Mouse (Mus musculus): Measurements from ENCODE around the gene Bfar. TPM values are rescaled to one million over a fixed set of nuclear protein-coding genes. Genes with fewer than 3 reads are reported as not detected.
A peak's percentile ranks its signal among the peaks of the same experiment; 100 is the strongest.
"Not testable (repeated sequence)": the region's sequence is repeated elsewhere in the genome, so short reads cannot be mapped to it uniquely, and the experiment has no call there.

The Bfar gene
- polyA plus RNA-seq (2017; shearing (Covaris generic)) = 10 to 100 TPM; 60.0 to 64.7 TPM

DNA sequence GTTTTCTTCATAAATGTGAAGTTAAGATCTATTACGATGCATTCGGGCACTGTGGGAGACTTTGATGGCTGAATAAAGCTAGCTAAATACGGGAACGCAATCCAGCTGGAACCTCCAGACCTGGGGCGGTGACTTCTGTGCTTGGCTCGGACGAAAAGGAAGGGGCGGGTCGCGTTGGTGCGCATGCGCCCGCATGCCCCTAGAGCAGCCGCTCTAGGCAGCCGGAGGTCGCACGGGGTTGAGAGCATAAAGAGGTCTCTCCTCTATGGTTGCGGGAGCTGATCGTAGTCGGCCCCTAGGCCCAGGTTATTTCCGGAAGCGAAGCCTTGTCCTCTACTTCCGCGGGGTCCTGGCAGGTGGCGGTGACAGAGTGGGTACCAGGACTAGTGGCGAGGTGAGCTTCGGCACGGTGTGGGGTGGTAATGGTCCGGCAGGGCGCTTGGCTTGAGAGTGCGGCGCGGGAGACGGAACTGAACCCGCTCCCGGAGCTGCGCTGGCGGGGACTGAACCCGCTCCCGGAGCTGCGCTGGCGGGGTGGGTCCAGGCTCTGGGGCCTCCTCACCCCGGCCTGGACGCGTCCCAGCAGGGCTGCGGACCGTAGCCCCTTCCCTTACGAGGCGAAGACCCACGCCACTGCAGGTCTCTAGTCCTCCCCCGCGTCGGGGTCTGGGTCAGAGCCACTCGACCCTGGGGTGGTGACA lies at the start of gene Bfar, which contains the start of gene 3110001I22Rik:
Gene Bfar, plus strand, starts transcription at position 174 of the 701 bp plus-strand sequence.
Gene 3110001I22Rik, plus strand, starts transcription at position 245 of the 701 bp plus-strand sequence.
- ATAC-seq = peak; percentile 70

GRCm38 (mm10) chr16:13628345-13628744 lies 43.3 kb upstream of the Bfar start:
- ATAC-seq = no peak

DNA sequence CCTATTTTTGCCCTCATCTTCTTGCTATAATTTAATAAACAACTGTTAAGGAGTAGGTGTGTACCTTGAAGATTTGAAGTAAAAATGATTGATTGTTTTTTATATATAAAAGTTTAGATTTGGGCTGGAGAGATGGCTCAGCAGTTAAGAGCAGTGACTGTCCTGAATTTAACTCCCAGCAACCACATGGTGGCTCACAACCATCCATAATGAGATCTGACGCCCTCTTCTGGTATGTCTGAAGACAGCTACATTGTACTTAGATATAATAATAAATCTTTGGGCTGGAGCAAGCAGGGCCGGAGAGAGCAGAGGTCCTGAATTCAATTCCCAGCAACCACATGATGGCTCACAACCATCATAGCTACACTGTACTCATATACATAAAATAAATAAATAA lies 33.5 kb upstream of the Bfar start:
- ATAC-seq = not testable (repeated sequence)

DNA sequence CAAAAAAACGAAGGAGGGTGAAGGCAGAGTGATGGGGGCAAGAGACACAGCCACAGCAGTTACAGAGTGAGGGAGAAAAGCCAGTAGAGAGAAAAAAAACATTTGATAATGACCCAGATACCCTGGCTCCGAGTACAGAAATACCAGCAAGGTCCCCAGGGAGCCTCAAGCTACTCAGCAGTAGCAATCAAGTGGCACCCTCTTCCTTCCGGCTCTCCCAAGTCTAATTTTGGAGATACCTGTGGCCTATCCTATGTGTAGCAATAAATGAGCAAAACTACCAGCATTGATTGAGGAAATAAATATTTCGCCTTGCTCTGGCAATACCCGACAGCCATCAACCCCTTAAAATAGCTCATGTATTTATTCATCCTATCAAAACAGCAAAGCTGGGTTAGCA lies 32.1 kb upstream of the Bfar start:
- no peak for ATAC-seq

DNA sequence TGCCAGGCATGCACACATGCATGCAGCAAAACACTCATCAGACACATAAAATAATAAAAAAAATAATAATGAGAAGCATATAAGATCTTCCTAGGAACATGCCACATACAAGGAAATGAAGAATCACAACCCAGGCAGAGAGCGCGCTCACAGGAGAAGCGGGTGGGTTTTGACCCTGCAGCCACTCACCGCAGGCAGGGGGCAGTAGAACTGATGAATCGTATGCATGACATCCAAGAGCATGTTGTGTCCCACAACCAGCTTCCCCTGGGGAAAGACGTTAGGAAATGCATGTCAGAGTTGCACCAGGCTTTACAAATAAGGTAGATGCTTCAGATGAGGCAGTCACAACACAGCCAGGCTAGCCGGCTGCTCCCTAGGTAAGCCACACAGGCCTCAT lies 31.6 kb upstream of the Bfar start:
- no peak for ATAC-seq

DNA sequence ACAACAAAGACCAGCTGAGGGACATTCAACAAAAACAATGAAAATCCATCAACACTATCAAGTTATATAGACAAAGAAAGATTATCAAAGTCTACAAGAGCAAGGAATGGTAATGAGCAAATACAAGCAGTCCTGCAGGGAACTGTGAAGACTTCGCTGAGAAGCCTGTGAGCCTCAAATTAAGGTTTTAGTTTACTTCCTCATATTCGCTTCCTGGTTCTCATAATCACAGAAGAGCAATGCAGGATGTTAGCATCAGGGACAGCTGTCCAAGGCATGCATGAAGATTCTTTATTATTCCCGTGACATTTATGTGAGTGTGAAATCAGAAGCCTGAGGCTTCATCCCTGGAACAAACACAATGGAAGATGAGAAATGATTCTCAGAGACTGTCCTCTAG lies 27.2 kb upstream of the Bfar start:
- no peak for ATAC-seq

GRCm38 (mm10) chr16:13645930-13646329 lies 25.7 kb upstream of the Bfar start:
- no peak for ATAC-seq

DNA sequence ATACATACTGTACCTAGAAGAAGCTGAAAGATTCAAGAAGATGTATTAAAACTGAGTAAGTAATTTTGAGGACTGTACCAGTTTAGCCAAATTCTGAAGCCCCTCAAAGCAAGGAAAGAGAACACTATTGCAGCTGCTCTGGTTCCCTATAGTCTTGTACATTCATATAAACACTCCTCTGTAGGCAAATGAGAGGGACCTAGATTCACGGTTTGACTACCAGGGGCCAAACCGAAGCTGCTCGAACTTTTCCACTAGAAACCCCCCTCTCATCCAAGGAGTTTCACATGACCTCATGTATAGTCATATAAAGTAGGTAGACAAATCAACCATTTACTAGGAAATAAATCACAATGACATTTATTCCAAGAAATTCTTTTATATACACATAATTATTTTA lies 12.8 kb upstream of the Bfar start:
- ATAC-seq = no peak

- no peak for ATAC-seq
These were observed 10.9 kb upstream of the Bfar start for GRCm38 (mm10) chr16:13660736-13661135.

DNA sequence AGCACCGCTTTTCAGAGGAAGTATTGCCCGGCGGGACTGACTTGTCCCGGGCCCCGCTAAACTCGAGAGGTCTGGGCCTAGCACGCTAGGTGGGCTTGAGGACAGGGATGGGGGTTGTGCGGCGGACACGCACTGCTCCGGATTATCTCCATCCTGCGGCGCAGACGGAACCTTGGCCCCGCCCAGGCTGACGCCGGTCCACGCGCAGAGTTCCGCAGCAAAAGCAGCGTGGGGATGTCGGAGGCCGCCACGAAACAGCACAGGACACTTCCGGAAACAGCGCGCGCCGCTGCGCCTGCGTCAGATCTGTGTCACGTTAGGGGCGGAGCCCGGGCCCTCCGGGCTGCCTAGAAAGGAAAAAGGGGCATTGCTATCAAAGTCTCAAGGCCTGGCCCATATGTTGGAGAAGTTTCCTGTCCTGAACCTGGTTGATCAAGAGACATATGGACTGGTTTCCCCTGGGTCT lies 3.7 kb upstream of the Bfar start, which contains the start of gene Parn:
Gene Parn, minus strand, starts transcription at position 293 of the 466 bp plus-strand sequence.
- ATAC-seq = peak; percentile 82

DNA sequence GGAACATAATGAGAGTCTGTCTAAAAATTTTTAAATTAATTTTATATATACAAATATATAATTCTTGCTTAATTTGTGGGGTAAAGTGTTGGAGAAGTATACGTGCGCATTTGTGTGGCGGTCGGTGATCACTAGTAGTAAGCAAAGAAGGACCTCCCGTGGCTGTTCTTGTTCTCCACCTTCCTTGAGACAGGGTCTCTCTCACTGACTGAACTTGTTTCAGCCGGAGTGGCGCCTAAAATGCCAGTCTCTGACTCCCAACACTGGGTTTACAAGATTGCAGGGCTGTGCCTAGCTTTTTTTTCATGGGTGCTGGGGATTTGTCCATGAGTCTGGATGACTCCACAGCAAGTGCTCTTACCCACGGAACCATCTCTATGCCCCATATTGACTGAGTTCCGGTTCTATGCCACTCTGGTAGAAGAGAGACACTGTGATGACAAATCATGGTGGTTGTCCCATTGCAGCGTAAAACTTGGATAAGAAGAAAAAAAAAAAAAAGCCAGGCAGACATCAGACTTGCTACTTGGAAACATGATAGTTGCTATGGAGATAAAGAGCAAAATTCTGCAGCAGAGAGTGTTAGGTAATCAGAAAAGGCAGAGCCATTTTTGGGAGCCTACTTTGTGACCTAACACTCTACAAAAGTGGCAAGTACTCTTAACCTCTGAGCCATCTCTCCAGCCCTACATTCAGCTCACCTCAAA lies 3.1 kb upstream of the Bfar start:
- no peak for ATAC-seq

GRCm38 (mm10) chr16:13669282-13669681 lies 2.4 kb upstream of the Bfar start:
- ATAC-seq = no peak

DNA sequence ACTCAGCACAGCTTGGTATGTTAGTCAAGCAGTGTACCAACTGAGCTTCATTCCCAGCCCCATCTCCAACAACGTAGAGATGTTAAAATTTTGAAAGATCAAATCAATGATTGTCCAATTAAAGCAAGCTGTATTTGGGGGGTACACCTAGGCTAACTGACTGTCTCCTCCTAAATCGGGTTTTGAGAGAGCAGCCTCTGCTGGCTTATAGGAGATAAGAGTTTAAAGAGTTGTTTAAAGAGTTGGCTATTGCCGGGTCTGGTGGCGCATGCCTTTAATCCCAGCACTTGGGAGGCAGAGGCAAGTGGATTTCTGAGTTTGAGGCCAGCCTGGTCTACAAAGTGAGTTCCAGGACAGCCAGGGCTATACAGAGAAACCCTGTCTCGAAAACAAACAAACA lies 762 bp upstream of the Bfar start:
- not testable (repeated sequence) for ATAC-seq

GRCm38 (mm10) chr16:13672386-13672898 lies 784 bp downstream of the Bfar start:
- peak; percentile 59 for ATAC-seq

DNA sequence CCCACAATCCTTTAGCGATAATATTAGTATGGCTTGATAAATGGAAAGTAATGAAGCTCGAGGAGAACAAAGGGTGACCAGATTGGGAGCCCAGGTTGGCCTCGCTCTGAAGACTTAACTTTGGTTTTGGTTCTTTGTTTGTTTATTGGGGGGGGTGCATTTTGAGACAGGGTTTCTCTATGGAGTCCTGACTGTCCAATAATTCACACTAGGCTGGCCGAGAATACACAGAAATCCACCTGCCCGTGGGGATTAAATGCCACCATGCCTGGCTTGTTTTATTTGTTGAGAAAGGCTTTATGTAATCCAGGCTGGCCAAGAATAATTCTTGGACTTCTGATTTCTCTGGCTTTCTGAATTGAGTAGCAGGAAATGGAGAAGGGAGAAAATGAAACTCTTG lies 1.5 kb downstream of the Bfar start:
- ATAC-seq = no peak

DNA sequence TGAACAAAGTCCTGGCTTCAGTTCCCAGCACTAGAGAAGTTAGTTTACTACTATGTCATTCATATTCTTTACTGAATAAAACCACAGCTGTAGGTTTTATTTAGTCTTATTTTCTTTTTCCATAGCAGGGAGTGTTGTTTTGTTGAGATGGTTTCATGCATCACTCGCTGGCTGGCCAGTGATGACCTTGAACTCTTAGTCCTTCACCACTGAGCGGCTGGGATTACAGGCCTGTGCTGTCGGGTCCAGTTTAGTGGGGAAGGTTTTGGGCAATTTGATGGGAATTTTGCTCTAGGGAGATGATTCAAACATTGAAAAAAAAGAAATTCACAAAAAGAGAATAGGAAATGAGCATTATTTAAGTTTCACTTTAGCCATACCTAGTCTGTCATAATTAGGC lies 2.9 kb downstream of the Bfar start:
- ATAC-seq = no peak

- ATAC-seq = no peak
These were observed 7.1 kb downstream of the Bfar start for GRCm38 (mm10) chr16:13678601-13679319.

- ATAC-seq = no peak
These were observed 27.3 kb downstream of the Bfar start for GRCm38 (mm10) chr16:13698998-13699397.

GRCm38 (mm10) chr16:13702184-13702583 lies 30.5 kb downstream of the Bfar start:
- ATAC-seq = no peak

DNA sequence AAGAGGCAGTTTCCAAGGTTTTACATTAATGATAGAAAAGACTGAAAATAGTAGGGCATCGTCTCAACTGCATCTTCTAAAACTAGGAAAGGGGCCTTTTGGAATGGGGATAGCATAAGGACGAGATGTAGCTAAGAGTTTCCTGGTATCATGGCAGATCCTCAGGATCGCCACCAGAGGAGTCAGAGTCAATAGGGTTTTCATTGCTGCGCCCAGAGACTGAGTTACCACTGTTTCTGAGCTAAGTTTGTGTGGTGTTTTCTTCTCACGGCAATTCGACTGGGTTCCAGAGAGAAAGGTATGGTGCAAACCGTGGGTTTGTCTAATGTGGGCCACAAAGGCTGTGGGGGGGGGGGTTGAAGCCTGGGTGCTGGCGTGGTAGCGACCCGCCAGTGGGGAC lies 33.0 kb downstream of the Bfar start:
- ATAC-seq = no peak

DNA sequence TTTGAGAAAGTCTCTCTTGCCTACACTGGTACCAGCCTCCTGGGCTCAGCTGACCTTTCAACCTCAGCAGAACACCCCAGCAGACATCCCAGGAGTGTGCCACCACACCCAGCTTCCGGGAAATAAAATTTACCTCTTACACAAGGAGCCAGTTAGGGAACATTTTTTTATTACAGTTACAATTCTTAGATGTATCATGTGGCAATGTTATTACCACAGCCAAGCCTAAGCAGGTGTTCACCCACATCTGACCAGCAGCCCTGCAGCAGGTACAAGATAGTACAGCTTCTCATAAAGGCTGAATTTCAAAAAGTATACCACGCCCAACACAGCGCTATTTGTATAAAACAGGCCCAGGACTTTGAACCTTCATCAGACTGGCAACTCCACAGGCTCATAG lies 43.3 kb downstream of the Bfar start:
- no peak for ATAC-seq

DNA sequence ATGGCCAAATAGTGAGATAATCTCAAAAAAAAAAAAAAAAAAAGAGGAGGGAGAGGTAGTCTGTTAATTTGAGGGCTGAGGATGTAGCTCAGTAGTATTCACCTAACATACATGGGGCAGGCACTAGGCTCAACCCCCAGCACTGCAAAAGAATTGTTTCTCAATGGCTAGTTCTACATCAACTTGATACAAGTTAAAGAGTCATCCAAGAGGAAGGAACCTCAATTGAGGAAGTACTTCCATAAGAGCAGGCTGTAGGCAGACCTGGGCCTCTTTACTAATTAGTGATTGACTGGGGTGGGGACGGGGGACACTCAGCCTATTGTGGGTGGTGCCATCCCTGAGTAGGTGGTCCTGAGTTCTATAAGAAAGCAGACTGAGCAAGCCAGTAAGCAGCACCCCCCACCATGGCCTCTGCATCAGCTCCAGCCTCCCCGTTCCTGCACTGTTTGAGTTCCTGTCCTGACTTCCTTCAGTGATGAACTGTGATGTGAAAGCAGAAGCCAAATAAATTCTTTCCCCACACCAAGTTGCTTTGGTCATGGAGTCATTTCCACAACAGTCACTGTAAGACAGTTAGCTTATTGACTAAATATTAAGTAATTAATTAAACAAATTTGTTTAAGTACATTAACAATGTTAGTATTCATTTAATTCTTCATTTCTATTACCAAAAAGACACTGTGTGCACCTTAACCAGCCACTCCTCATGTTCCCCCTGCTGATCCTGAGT lies 45.3 kb downstream of the Bfar start:
- ATAC-seq = no peak
